Mouse (Mus musculus) lung, embryonic 15.5 days (tissue): Measurements from ENCODE around the gene Chil1. TPM values are rescaled to one million over a fixed set of nuclear protein-coding genes. Genes with fewer than 3 reads are reported as not detected.

Source experiments
- ATAC-seq: fragments of 200-750 bp; cut with Nextera tagmentation; 2 replicates; pipeline ENCODE4 v1.8.0; 2017; ENCODE audit warnings: moderate number of reproducible peaks, borderline replicate concordance; ENCODE audit not compliant: low FRiP score, low TSS enrichment; ENCODE audit errors: extremely low read depth
- H3K27ac ChIP-seq: fragments of 300-500 bp; sonication (generic); 2 replicates; pipeline ENCODE4 v1.5.1; 2015; ENCODE audit warnings: moderate library complexity, mild to moderate bottlenecking, inconsistent platforms
- H3K27me3 ChIP-seq: fragments of 300-500 bp; sonication (generic); 2 replicates; pipeline ENCODE4 v1.6.1; 2015; ENCODE audit warnings: inconsistent platforms
- H3K36me3 ChIP-seq: fragments of 300-500 bp; sonication (generic); 2 replicates; pipeline ENCODE4 v1.6.1; 2015; ENCODE audit warnings: inconsistent platforms
- H3K4me1 ChIP-seq: fragments of 300-500 bp; sonication (generic); 2 replicates; pipeline ENCODE4 v1.6.1; 2015; ENCODE audit warnings: inconsistent platforms
- H3K4me2 ChIP-seq: fragments of 300-500 bp; sonication (generic); 2 replicates; pipeline ENCODE4 v1.6.1; 2015; ENCODE audit warnings: inconsistent platforms, mild to moderate bottlenecking, moderate library complexity
- H3K4me3 ChIP-seq: fragments of 300-500 bp; sonication (generic); 2 replicates; pipeline ENCODE4 v1.5.1; 2015; ENCODE audit warnings: mild to moderate bottlenecking, inconsistent platforms
- H3K9ac ChIP-seq: fragments of 300-500 bp; sonication (generic); 2 replicates; pipeline ENCODE4 v1.6.1; 2015; ENCODE audit warnings: inconsistent platforms
- H3K9me3 ChIP-seq: fragments of 300-500 bp; sonication (generic); 2 replicates; pipeline ENCODE4 v1.6.1; 2016; ENCODE audit warnings: inconsistent platforms
- WGBS: fragments of 180-500 bp; shearing (Covaris S2); methylation state at CpG from one replicate; pipeline ENCODE4 v1.1.7; 2015; 5-methylcytosine and 5-hydroxymethylcytosine counted together
- polyA plus RNA-seq: library from polyadenylated mRNA; unstranded; fragments of >200 nt; fragmentation: Nextera tagmentation; extraction: Ambion mirVana; gene quantifications from 2 replicates; pipeline ENCODE4 v1.2.1, GENCODE M21; 2015

The Chil1 gene
- polyA plus RNA-seq, 1 experiment from 2014 or later: 1.1 TPM

DNA sequence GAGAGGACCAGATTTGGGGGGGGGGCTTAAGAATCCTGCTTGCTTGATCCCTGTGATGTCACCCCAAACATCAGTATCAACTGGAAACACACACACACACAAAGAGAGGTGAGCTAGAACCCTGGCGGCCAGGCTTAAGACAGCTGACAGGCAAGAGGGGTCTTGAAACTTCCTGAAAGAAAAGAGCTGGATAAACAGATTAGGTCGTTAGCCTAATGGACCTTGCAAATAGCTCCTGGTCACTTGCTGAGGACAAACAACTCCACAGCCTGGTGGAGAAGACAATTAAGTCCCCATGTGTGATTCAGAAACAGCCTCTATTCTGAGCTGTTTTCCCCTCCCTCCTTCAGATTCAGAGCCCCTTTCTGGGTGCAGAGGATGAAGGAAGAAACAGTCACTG is 29.7 kb downstream of the Chil1 start:
- Histone ChIP-seq H3K27ac (no peak overlapping the region), H3K27me3 (no peaks in the 10 kb centered on the region), H3K4me1 (peaks cover 13% of the 10 kb centered on the region), H3K36me3 (no peaks in the 10 kb centered on the region), H3K4me3 (no peak overlapping the region), H3K9ac (no peak overlapping the region), H3K4me2 (no peak overlapping the region), H3K9me3 (no peaks in the 10 kb centered on the region)
- 16% methylated on average over 2 of the region's 2 CpGs for WGBS
- ATAC-seq: no peak

DNA sequence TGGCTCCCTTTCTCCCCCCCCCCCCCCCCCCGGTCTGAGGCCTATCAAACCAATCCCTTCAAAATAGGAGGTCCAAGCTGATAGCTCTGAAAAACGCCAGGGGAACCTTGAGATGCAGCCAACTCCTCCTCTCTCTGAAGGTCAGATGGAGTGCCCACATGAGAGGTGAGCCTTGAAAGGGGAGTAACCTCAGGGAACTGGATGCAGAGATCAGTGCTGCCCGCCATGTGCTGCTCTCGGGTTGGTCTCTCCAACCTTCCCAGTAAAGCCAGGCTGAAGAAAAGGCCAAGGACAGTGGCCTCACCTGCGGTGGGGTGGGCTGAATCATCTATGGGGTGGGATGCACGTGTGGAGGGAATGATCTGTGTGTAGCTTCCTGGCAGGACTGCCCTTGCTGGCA is 30.4 kb downstream of the Chil1 start:
- Histone ChIP-seq H3K9me3 (no peaks in the 10 kb centered on the region), H3K36me3 (no peaks in the 10 kb centered on the region), H3K4me3 (no peak overlapping the region), H3K4me2 (no peak overlapping the region), H3K27me3 (no peaks in the 10 kb centered on the region), H3K9ac (no peak overlapping the region), H3K27ac (no peak overlapping the region), H3K4me1 (peaks cover 13% of the 10 kb centered on the region)
- 78% methylated on average over 6 of the region's 6 CpGs for WGBS
- ATAC-seq: no peak

DNA sequence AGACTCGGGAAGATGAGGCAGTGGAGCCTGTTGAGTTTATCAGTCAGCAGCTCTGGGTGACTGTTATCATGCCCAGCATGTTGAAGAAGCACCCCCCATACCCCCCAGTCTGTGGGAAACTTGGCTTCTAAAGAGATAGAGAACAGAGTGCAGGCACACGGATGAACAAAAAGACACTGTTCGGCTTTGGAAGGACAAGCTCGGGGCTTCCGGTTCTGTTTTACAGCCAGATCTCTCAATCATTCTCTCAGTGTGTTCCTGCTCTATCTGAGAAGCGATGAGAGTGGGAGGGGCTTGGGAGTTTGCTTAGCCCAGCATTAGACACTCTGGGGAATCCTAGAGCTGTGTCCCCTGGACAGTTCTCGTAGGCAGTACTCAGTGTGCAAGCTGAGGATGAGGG is 31.4 kb downstream of the Chil1 start:
- Histone ChIP-seq H3K27me3 (no peaks in the 10 kb centered on the region), H3K4me2 (no peak overlapping the region), H3K4me3 (no peak overlapping the region), H3K9me3 (no peaks in the 10 kb centered on the region), H3K9ac (no peak overlapping the region), H3K4me1 (peaks cover 13% of the 10 kb centered on the region), H3K36me3 (no peaks in the 10 kb centered on the region), H3K27ac (no peak overlapping the region)
- 38% methylated on average over 7 of the region's 7 CpGs for WGBS
- ATAC-seq: no peak

DNA sequence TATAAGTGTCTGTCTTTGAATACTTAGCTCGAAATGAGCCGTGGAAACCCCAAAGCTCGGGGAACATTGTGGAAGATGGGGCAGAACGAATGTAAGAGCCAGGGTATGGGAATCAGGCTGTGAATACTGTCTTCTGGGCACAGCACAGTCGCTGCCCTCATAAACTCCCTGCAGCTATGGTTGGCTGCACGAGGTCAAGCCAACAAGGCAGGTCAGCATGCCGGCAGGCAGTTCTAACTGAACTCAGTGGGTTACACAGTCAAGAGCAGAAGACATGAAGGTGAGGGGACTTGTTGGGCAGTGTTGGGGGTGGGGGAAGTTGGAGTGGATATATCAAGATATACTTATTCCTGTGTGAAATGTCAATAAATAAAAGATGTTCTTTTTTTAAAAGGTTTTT is 33.1 kb downstream of the Chil1 start:
- Histone ChIP-seq H3K4me2 (no peak overlapping the region), H3K4me3 (no peak overlapping the region), H3K36me3 (no peaks in the 10 kb centered on the region), H3K9me3 (no peaks in the 10 kb centered on the region), H3K9ac (no peak overlapping the region), H3K4me1 (peaks cover 13% of the 10 kb centered on the region), H3K27me3 (no peaks in the 10 kb centered on the region), H3K27ac (no peak overlapping the region)
- ATAC-seq: no peak
- 61% methylated on average over 7 of the region's 7 CpGs for WGBS

DNA sequence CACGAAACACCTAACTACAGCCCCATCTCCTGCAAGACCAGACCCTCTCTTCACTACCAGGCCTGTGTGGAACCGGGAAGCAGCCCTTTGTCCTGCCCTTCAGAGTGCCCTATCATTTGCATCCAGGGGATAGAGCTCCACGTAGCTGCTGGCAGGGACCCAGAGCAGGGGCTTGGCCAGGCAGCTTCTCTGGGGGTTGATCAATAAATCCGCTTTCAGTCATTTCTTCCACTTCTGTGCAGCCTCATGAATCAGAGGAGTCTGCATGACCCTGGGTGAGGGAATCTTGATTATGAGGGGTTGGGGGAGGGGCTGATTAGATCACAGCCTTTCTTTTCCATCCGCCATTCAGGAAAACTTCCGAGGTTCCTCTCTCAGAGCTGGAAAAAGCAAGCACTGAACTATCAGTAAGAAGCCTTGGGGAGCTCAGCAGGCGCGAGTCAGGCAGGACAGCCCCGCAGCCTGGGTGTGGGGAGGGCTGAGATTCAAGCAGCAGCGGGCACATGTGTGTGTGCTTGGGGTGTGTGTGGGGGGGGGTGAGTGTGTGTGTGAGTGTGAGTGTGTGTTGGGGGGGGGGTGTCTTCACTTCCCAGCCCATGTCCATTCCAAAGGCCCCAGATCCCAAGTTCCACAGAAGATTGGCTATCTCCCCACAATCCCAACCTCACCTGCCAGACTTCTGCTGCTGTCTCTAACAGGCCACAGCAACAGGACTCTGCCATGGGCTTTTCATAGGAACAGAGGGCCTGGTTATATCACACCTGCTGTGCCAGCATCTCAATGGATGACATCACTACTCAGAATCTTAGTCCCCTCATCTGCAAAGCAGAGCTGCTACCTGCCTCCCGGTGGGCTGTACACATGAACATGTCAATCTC is 34.0 kb downstream of the Chil1 start:
- Histone ChIP-seq H3K4me1 (peaks cover 8% of the 10 kb centered on the region), H3K4me3 (no peak overlapping the region), H3K9ac (no peak overlapping the region), H3K4me2 (no peak overlapping the region), H3K27ac (no peak overlapping the region), H3K36me3 (no peaks in the 10 kb centered on the region), H3K27me3 (no peaks in the 10 kb centered on the region), H3K9me3 (no peaks in the 10 kb centered on the region)
- 33% methylated on average over 11 of the region's 11 CpGs for WGBS
- no peak for ATAC-seq

DNA sequence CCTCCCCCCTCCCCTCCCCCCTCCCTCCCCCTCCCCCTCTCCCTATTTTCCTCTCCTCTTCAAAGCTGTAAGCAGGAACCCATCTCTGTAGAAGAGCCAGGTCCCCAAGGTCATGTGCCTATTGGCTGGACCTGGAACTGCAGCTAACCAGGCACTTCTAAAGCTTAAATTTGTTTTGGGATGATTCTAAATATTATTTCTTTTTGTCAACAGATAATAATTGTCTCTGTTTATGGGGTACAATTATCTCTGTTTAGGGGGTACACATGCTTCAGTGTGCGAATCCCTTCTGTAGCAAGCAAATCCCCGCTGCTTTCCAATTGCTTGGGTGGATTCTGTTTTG is 34.6 kb downstream of the Chil1 start:
- Histone ChIP-seq H3K27ac (no peak overlapping the region), H3K4me2 (no peak overlapping the region), H3K4me1 (0 out of 2 replicates have a peak, but pooled peaks cover 3% of the 10 kb centered on the region), H3K4me3 (no peak overlapping the region), H3K36me3 (no peaks in the 10 kb centered on the region), H3K27me3 (no peaks in the 10 kb centered on the region), H3K9ac (no peak overlapping the region), H3K9me3 (no peaks in the 10 kb centered on the region)
- no peak for ATAC-seq
- WGBS: 81% methylated on average over 2 of the region's 2 CpGs

DNA sequence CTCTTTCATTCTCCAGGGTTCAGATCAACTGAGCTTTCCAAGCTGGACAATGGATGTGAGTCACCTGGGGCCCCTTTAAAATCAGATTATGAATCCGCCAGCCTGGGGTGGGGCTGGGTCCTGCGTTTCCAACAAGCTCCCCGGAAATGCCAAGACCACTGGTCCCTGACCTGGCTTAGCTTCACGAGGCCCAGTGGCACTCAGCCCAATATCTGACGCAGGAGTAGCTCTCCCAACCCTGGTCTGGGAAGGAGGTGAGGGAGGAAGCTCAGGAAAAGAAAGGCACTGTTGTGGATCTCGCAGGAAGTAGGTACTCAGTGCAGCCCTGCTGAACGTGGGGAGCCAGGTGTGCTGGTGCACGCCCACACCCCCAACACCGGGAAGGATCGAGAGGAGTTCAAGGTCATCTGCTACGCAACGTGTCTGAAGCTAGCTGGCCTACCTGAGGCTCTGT is 35.1 kb downstream of the Chil1 start:
- H3K4me1 ChIP-seq: peaks cover 5% of the 10 kb centered on the region; the same call in 1 of the 2 replicates
- ATAC-seq: peak; percentile 29; the same call in 1 of the 2 replicates
- no peak overlapping the region for H3K9ac ChIP-seq
- no peak overlapping the region for H3K4me3 ChIP-seq
- no peaks in the 10 kb centered on the region for H3K27me3 ChIP-seq
- no peaks in the 10 kb centered on the region for H3K9me3 ChIP-seq
- no peaks in the 10 kb centered on the region for H3K36me3 ChIP-seq
- H3K27ac ChIP-seq: no peak overlapping the region
- H3K4me2 ChIP-seq: no peak overlapping the region
- 43% methylated on average over 12 of the region's 12 CpGs for WGBS

DNA sequence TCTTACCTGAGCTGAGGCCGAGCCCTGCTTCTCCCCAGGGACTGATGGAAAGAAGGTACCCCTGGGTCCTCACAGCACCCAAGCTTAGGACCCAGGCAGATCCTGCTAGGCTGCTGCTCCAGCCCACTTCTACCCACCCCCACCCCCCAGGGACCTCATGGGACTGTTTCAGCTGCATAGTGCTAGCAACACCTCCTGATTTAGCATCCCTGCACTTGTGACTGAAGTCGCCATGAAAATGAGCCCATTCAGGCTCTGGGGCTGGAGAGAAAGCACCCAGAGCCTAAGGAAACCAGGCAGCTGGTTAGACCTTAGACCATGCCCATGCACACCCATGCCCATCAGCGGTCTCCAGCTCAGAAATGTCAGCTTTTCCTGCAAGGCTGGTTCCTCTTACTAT is 36.0 kb downstream of the Chil1 start:
- Histone ChIP-seq H3K27me3 (no peaks in the 10 kb centered on the region), H3K9ac (no peak overlapping the region), H3K9me3 (no peaks in the 10 kb centered on the region), H3K36me3 (no peaks in the 10 kb centered on the region), H3K4me3 (no peak overlapping the region), H3K4me2 (no peak overlapping the region), H3K4me1 (peaks cover 9% of the 10 kb centered on the region; the same call in 1 of the 2 replicates), H3K27ac (no peak overlapping the region)
- WGBS: 77% methylated on average over 3 of the region's 3 CpGs
- ATAC-seq: no peak

DNA sequence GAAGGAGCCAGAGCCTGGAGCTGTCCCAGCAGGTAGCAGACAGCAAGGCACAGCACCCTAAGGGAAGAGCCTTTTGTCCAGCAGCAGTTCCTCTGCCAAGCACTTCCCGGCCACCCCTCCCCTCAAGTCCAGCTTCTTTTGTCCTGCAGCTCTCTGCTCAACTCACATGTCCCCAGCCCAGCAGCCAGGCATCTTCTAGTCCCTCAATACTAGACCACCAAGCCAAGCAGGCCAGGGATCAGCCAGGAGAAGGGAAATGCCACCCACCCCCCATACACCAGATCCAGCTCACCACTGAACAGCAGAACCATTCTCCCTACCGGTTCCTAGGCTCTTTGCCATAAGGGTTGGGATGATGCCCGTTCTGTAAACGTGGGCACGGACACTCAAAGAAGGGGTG is 37.6 kb downstream of the Chil1 start:
- no peak for ATAC-seq
- Histone ChIP-seq H3K36me3 (no peaks in the 10 kb centered on the region), H3K27me3 (no peaks in the 10 kb centered on the region), H3K4me3 (no peak overlapping the region), H3K27ac (no peak overlapping the region), H3K4me1 (peaks cover 9% of the 10 kb centered on the region; the same call in 1 of the 2 replicates), H3K9ac (no peak overlapping the region), H3K4me2 (no peak overlapping the region), H3K9me3 (no peaks in the 10 kb centered on the region)
- 81% methylated on average over 5 of the region's 5 CpGs for WGBS

DNA sequence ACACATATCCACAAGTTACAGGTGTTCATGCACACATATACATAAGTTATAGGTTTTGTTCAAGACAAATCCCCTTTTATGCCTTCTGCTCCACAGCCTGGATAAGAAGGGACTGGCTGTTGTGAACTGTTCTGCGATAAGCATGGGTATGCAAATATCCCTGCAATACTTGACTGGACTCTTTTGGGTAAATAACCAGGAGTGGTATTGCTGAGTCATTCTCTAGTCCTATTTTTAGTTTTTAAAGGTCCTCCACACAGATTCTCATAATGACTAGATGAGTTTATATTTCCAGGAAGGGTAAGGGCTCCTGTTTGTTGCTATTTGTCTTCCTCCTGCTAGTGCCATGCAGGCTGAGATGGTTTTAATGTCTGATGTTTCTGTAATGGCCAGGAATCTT is 39.2 kb downstream of the Chil1 start:
- Histone ChIP-seq H3K9ac (no peak overlapping the region), H3K36me3 (no peaks in the 10 kb centered on the region), H3K27ac (no peak overlapping the region), H3K27me3 (no peaks in the 10 kb centered on the region), H3K4me2 (no peak overlapping the region), H3K9me3 (no peaks in the 10 kb centered on the region), H3K4me3 (no peak overlapping the region), H3K4me1 (peaks cover 7% of the 10 kb centered on the region; the same call in 1 of the 2 replicates)
- 68% methylated on average over 1 of the region's 1 CpGs for WGBS
- ATAC-seq: no peak

DNA sequence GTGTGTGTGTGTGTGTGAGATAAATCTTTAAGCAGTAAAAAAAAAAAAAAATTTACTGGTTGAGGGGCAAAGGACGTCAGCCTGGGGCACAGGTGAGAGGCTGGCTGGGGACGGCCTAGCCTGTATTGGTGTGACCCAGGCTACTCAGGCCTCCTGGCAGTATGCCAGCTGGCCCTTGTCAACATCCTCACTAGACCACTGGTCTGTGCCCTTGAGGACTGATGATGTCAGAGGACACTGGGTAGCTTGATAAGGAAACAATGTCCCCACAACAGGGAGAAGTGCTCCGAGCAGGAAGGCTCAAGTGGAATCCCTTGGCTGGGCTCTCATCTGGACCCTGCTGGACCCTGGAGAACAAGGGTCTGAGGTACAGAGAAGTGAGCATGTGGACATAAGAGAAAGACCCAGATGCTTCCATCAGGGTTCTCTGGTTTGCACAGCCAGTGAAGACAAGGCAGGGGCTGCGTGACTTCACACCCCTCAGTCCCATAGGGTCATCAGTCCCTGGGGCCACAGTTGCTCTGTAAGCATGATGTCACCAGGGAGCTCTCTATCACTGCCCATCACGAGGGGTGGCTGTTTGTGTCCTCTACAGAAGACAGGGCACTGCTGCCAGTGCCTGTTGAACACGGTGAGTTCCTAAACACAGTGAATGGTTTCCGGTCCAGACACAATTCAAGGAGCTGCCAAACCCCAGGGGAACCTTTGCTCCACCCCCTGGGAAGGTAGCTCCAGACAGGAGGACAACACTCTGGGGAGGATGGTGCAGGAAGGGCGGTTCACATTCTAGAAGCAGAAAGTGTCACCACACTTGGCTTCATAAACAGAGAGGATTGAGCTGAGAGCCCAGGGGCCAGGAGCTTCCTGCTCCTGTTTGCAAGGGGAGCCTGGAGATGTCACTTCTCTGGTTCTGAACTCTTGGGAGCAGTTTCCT is 40.4 kb downstream of the Chil1 start:
- Histone ChIP-seq H3K9me3 (no peaks in the 10 kb centered on the region), H3K36me3 (no peaks in the 10 kb centered on the region), H3K4me1 (peaks cover 7% of the 10 kb centered on the region; the same call in 1 of the 2 replicates), H3K27ac (no peak overlapping the region), H3K27me3 (no peaks in the 10 kb centered on the region), H3K4me3 (no peak overlapping the region), H3K4me2 (no peak overlapping the region), H3K9ac (no peak overlapping the region)
- WGBS: 35% methylated on average over 8 of the region's 8 CpGs
- peak; percentile 57; the same call in 1 of the 2 replicates for ATAC-seq
